Mouse (Mus musculus) midbrain, embryonic 16.5 days (tissue): Measurements from ENCODE around the gene Slc4a7. TPM values are rescaled to one million over a fixed set of nuclear protein-coding genes. Genes with fewer than 3 reads are reported as not detected.
"Not testable (repeated sequence)": the region's sequence is repeated elsewhere in the genome, so short reads cannot be mapped to it uniquely, and the experiment has no call there.

Experiments
- ATAC-seq: fragments of 200-750 bp; cut with Nextera tagmentation; 2 replicates; pipeline ENCODE4 v1.8.0; 2017; ENCODE audit warnings: moderate TSS enrichment
- H3K27ac ChIP-seq: fragments of 300-500 bp; sonication (generic); 2 replicates; pipeline ENCODE4 v1.5.1; 2014; ENCODE audit warnings: mild to moderate bottlenecking, low read length, mixed read lengths
- H3K27me3 ChIP-seq: fragments of 300-500 bp; sonication (generic); 2 replicates; pipeline ENCODE4 v1.6.1; 2014; ENCODE audit warnings: low read depth, low read length, mixed read lengths; ENCODE audit not compliant: control insufficient read depth, insufficient read depth
- H3K36me3 ChIP-seq: fragments of 300-500 bp; sonication (generic); 2 replicates; pipeline ENCODE4 v1.6.1; 2014; ENCODE audit warnings: mild to moderate bottlenecking, low read length, moderate library complexity, mixed read lengths; ENCODE audit not compliant: control insufficient read depth, insufficient read depth
- H3K4me1 ChIP-seq: fragments of 300-500 bp; sonication (generic); 2 replicates; pipeline ENCODE4 v1.6.1; 2014; ENCODE audit warnings: mild to moderate bottlenecking, low read length, mixed read lengths; ENCODE audit not compliant: control insufficient read depth, insufficient read depth
- H3K4me2 ChIP-seq: fragments of 300-500 bp; sonication (generic); 2 replicates; pipeline ENCODE4 v1.6.1; 2014; ENCODE audit warnings: mild to moderate bottlenecking, low read length, mixed read lengths
- H3K4me3 ChIP-seq: fragments of 300-500 bp; sonication (generic); 2 replicates; pipeline ENCODE4 v1.5.1; 2014; ENCODE audit warnings: low read depth, mild to moderate bottlenecking, low read length, moderate library complexity, mixed read lengths
- H3K9ac ChIP-seq: fragments of 300-500 bp; sonication (generic); 2 replicates; pipeline ENCODE4 v1.6.1; 2014; ENCODE audit warnings: low read depth, low read length, mixed read lengths
- H3K9me3 ChIP-seq: fragments of 300-500 bp; sonication (generic); replicated peaks from 2 replicates; pipeline ENCODE4 v1.6.1; 2014; ENCODE audit warnings: mild to moderate bottlenecking, low read length, mixed read lengths; ENCODE audit not compliant: control insufficient read depth, poor library complexity, severe bottlenecking
- WGBS: fragments of 180-500 bp; shearing (Covaris S2); extraction: QIAGEN DNeasy Blood & Tissue Kit; methylation state at CpG from one replicate; pipeline ENCODE4 v1.1.7; 2014; 5-methylcytosine and 5-hydroxymethylcytosine counted together
- polyA plus RNA-seq: library from polyadenylated mRNA; unstranded; fragments of >200 nt; fragmentation: Nextera tagmentation; extraction: Ambion mirVana; gene quantifications from 2 replicates; pipeline ENCODE4 v1.2.1, GENCODE M21; 2015

The Slc4a7 gene
- polyA plus RNA-seq, 1 experiment from 2014 or later: 26.7 TPM

DNA sequence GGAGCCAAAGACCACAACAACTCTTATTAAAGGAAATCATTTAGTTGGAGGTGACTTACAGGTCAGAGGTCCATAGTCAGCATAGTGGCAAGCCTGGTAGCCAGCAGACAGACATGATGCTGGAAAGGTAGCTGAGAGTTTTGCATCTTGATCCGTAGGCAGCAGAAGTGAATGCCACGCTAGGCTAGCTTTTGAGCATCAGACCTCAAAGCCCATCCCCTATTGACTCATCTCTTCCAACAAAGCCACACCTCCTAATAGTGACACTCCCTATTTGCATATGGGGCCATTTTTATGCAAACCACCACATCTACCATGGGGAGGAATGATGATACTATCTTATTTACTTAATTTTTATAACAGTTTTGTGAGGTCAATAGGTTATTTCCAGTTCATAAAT is 79.1 kb downstream of the Slc4a7 start:
- Histone ChIP-seq H3K9ac (no peak overlapping the region), H3K36me3 (peaks cover 14% of the 10 kb centered on the region), H3K4me3 (no peak overlapping the region), H3K27me3 (no peaks in the 10 kb centered on the region), H3K4me1 (no peaks in the 10 kb centered on the region), H3K4me2 (no peak overlapping the region), H3K9me3 (no peaks in the 10 kb centered on the region), H3K27ac (no peak overlapping the region)
- ATAC-seq: no peak
- 87% methylated on average over 2 of the region's 2 CpGs for WGBS

DNA sequence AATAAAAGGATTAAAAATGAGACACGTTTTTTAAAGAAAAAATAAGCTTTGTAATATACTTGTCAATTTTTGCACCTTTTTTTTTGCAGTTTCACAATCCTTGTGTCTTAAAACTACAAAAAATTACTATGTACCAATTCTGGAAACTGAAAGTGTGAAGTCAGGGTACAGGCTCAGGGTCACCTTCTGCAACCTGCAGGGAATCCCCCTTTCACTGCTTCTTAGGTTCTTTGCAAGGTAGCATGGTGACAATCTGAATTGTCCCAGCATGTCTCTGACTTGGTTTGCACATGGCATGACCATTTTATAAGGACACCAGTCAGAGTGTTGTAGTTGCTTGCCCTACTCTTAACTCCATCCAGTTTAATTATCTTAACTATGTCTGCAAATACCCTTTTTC is 82.1 kb downstream of the Slc4a7 start:
- no peak overlapping the region for H3K4me3 ChIP-seq
- H3K4me2 ChIP-seq: no peak overlapping the region
- H3K27ac ChIP-seq: no peak overlapping the region
- H3K9me3 ChIP-seq: no peaks in the 10 kb centered on the region
- no peaks in the 10 kb centered on the region for H3K27me3 ChIP-seq
- H3K4me1 ChIP-seq: no peaks in the 10 kb centered on the region
- H3K9ac ChIP-seq: no peak overlapping the region
- 96% methylated on average over 1 of the region's 1 CpGs for WGBS
- peaks cover 15% of the 10 kb centered on the region for H3K36me3 ChIP-seq
- ATAC-seq: no peak

GRCm38 (mm10) chr14:14786979-14787378 is 84.9 kb downstream of the Slc4a7 start:
- H3K36me3 ChIP-seq: peaks cover 9% of the 10 kb centered on the region
- no peak overlapping the region for H3K9ac ChIP-seq
- no peaks in the 10 kb centered on the region for H3K9me3 ChIP-seq
- H3K27ac ChIP-seq: no peak overlapping the region
- no peak overlapping the region for H3K4me3 ChIP-seq
- no peaks in the 10 kb centered on the region for H3K4me1 ChIP-seq
- H3K27me3 ChIP-seq: no peaks in the 10 kb centered on the region
- WGBS: 96% methylated on average over 1 of the region's 1 CpGs
- H3K4me2 ChIP-seq: no peak overlapping the region
- ATAC-seq: no peak

GRCm38 (mm10) chr14:14789840-14790470 is 87.9 kb downstream of the Slc4a7 start:
- WGBS: 78% methylated on average over 4 of the region's 4 CpGs

DNA sequence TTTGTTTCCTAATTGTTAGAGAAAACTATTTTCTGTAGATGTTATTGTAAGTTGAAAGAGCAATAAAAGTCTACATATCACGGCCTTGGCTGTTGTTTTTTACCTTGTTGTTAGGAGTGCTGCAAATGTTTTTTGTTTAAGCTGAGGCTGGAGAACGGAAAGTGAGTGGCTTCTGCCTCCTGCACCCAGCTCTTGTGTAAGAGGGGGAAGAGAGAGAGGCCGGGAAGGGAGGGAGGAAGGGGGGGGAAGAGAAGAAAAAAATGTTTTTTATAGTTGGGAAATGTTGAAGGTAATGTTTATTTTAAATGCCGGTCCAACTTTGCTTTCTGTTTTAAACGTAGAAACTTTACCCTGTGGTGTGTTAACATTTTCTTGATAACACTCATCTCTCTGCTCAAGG is 97.8 kb downstream of the Slc4a7 start:
- Histone ChIP-seq H3K9me3 (no peaks in the 10 kb centered on the region), H3K4me2 (no peak overlapping the region), H3K9ac (no peak overlapping the region), H3K4me3 (no peak overlapping the region), H3K4me1 (no peaks in the 10 kb centered on the region), H3K27me3 (no peaks in the 10 kb centered on the region), H3K36me3 (peaks cover 5% of the 10 kb centered on the region; the same call in 1 of the 2 replicates), H3K27ac (no peak overlapping the region)
- WGBS: 94% methylated on average over 5 of the region's 5 CpGs
- ATAC-seq: no peak

More at GRCm38 (mm10) chr14:14789840-14790470, 87.9 kb downstream of the Slc4a7 start:
- no peak overlapping the region for H3K4me3 ChIP-seq
- H3K9ac ChIP-seq: no peak overlapping the region
- no peak overlapping the region for H3K27ac ChIP-seq
- no peaks in the 10 kb centered on the region for H3K4me1 ChIP-seq
- no peaks in the 10 kb centered on the region for H3K9me3 ChIP-seq
- peaks cover 12% of the 10 kb centered on the region for H3K36me3 ChIP-seq
- no peak overlapping the region for H3K4me2 ChIP-seq
- ATAC-seq: no peak
- H3K27me3 ChIP-seq: no peaks in the 10 kb centered on the region

- Histone ChIP-seq H3K27ac (no peak overlapping the region), H3K36me3 (peaks cover 5% of the 10 kb centered on the region; the same call in 1 of the 2 replicates), H3K4me3 (no peak overlapping the region), H3K9ac (no peak overlapping the region), H3K9me3 (no peaks in the 10 kb centered on the region), H3K27me3 (no peaks in the 10 kb centered on the region), H3K4me1 (no peaks in the 10 kb centered on the region), H3K4me2 (no peak overlapping the region)
- ATAC-seq: no peak
- 96% methylated on average over 4 of the region's 4 CpGs for WGBS
These were observed 98.3 kb downstream of the Slc4a7 start for GRCm38 (mm10) chr14:14800332-14800731.

- H3K27me3 ChIP-seq: no peaks in the 10 kb centered on the region
- no peak overlapping the region for H3K4me2 ChIP-seq
- no peak for ATAC-seq
- WGBS: 98% methylated on average over 3 of the region's 3 CpGs
- no peaks in the 10 kb centered on the region for H3K9me3 ChIP-seq
- H3K36me3 ChIP-seq: peaks cover 5% of the 10 kb centered on the region; the same call in 1 of the 2 replicates
- H3K4me1 ChIP-seq: no peaks in the 10 kb centered on the region
- no peak overlapping the region for H3K4me3 ChIP-seq
- no peak overlapping the region for H3K27ac ChIP-seq
- no peak overlapping the region for H3K9ac ChIP-seq
These were observed 98.7 kb downstream of the Slc4a7 start for GRCm38 (mm10) chr14:14800810-14801209.

- not testable (repeated sequence) for H3K27me3 ChIP-seq, H3K9ac ChIP-seq, H3K9me3 ChIP-seq, H3K4me1 ChIP-seq, H3K27ac ChIP-seq, H3K36me3 ChIP-seq, ATAC-seq
- Histone ChIP-seq H3K4me3 (peak within 1 kb of the TSS; percentile 13), H3K4me2 (peak within 1 kb of the TSS; percentile 41)
- no CpG with 5 or more reads among the region's 2 CpGs for WGBS
These were observed 101.0 kb downstream of the Slc4a7 start, which contains the start of gene Nek10 for GRCm38 (mm10) chr14:14803115-14803514. Gene Nek10 (plus strand): TSS chr14:14803415.

DNA sequence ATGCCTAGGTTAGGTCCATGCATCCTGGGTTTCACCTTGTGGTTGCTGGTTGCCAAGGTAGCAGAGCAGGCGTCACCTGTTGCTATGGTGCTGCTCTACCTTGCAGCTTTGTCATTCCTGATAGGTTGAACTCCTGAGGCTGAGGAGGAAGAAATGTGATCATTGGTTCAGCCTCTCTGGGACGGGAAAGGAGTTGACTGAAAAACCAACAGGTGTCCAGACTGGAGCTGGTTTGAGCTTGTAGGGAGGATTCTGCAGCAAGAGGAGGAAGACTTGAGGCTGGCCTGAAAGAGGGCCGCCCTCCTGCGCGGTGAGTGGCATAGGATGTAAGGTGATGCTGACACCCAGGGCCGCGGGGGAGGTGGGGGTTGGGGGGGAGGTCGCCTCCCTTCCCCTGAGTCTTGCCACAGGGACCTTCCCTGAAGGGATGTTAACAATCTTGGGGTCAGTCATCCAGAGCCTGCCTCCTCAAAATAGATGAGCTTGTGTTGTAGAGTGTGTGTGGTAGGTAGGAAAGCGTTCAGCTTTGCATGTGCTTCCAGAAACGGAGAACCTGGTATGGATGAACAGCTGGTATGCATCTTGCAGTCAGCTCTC is 101.9 kb downstream of the Slc4a7 start:
- peak; percentile 94 for ATAC-seq
- Histone ChIP-seq H3K4me3 (peak overlapping the region; percentile 13), H3K9ac (no peak overlapping the region), H3K9me3 (no peaks in the 10 kb centered on the region), H3K4me1 (no peaks in the 10 kb centered on the region), H3K36me3 (peaks cover 5% of the 10 kb centered on the region; the same call in 1 of the 2 replicates), H3K27ac (no peak overlapping the region), H3K27me3 (no peaks in the 10 kb centered on the region), H3K4me2 (peak overlapping the region; percentile 41)
- WGBS: 13% methylated on average over 10 of the region's 10 CpGs
